Mouse (Mus musculus): Measurements from ENCODE around the gene Tbkbp1. TPM values are rescaled to one million over a fixed set of nuclear protein-coding genes. Genes with fewer than 3 reads are reported as not detected.

The Tbkbp1 gene
- total and polyA plus RNA-seq, 3 experiments, result 0.44 to 5.7 (median 3.1) TPM

DNA sequence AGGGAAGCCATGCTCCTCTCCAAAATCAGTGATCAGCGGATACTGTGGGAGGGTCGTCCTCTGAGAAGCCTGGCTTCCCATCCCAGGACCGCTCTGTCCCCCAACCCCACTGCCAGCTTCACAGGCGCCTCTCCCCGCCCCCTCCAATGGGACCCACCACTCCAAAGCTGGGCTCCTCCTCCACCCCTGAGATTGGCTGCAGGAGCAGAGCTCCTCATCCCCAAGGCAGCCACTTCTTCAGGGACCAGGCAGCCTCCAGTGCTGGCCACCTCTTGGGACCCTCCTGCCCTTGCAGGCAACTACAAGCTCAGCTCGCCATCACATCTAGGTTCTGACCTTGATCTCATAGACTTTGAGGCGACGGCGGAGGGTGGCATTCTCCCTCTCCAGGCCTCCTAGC lies 2.3 kb downstream of the Tbkbp1 start:
- DNase-seq (ENCODE audit: extremely low read depth), result no peak
- H3K9ac ChIP-seq (ENCODE audit: insufficient read depth, low read depth), result no peak overlapping the region
- H3K27me3 ChIP-seq (replicated peaks), result peaks cover 31% of the 10 kb centered on the region
- in situ Hi-C loops (cut with MboI; ENCODE audit: low pct_ligation_motif_present, low pct_unique_long_range_greater_than_20kb, low sequenced_read_pairs) (loop anchor here (5.0 to 10.0 kb wide), 2 partner anchors 37 to 54 kb away; no protein-coding TSS in a partner anchor), dilution Hi-C loops (cut with MboI; ENCODE audit: extremely low pct_ligation_motif_present, extremely low pct_unique_long_range_greater_than_20kb, low sequenced_read_pairs) (no loop called here)
- H3K4me1 ChIP-seq (ENCODE audit: control insufficient read depth in 1 of 2, insufficient read depth in 2 of 2), result peaks cover 23 to 50% of the 10 kb centered on the region in 2 experiments
- TF ChIP-seq SIN3A (IDR thresholded peaks at IDR 0.05; ENCODE audit: low read length), result no peak
- TF ChIP-seq TBP (conservative IDR thresholded peaks at IDR 0.05; ENCODE audit: low read depth, low read length), result no peak
- no peak for TF ChIP-seq MXI1 (IDR thresholded peaks at IDR 0.05; ENCODE audit: low read depth, low read length)
- TF ChIP-seq ZMIZ1 (IDR thresholded peaks at IDR 0.05; ENCODE audit: low read depth, low read length), result no peak
- no peak for TF ChIP-seq EP300 (IDR thresholded peaks at IDR 0.05; ENCODE audit: low read length)
- TF ChIP-seq NELFE (IDR thresholded peaks at IDR 0.05; ENCODE audit: low read depth, low read length), result no peak
- no peak for TF ChIP-seq USF1 (IDR thresholded peaks at IDR 0.05; ENCODE audit: low read depth, low read length)
- no peak for TF ChIP-seq ZNF384 (IDR thresholded peaks at IDR 0.05; ENCODE audit: low read depth, low read length)
- no peak for TF ChIP-seq ZC3H11A (IDR thresholded peaks at IDR 0.05; ENCODE audit: low read depth, low read length)
- TF ChIP-seq TCF12 (IDR thresholded peaks at IDR 0.05; ENCODE audit: low read depth, low read length), result no peak
- no peak for TF ChIP-seq CHD1 (IDR thresholded peaks at IDR 0.05; ENCODE audit: low read depth, low read length)
- TF ChIP-seq SMC3 (IDR thresholded peaks at IDR 0.05; ENCODE audit: low read depth, low read length), result no peak
- no peak for TF ChIP-seq JUND (conservative IDR thresholded peaks at IDR 0.05; ENCODE audit: low read depth, low read length)
- no peak for TF ChIP-seq MYC (IDR thresholded peaks at IDR 0.05; ENCODE audit: low read depth, low read length)
- no peak for TF ChIP-seq RAD21 (IDR thresholded peaks at IDR 0.05; ENCODE audit: low read depth, low read length)
- no peak for TF ChIP-seq POLR2AphosphoS2 (IDR thresholded peaks at IDR 0.05; ENCODE audit: low read depth, low read length)
- TF ChIP-seq MAFK (IDR thresholded peaks at IDR 0.05; ENCODE audit: insufficient replicate concordance, low read length), result no peak
- TF ChIP-seq MAX (IDR thresholded peaks at IDR 0.05; ENCODE audit: low read length), result no peak
- TF ChIP-seq GABPA (IDR thresholded peaks at IDR 0.05; ENCODE audit: insufficient replicate concordance, low read depth, low read length), result no peak
- H3K4me2 ChIP-seq (ENCODE audit: insufficient read depth, low read depth, poor library complexity, severe bottlenecking), result no peak overlapping the region
- no peaks in the 10 kb centered on the region for H3K9me3 ChIP-seq (replicated peaks; ENCODE audit: low read length)
- H3K79me2 ChIP-seq (replicated peaks; ENCODE audit: control insufficient read depth, extremely low read depth, insufficient read depth, poor library complexity, severe bottlenecking), result no peaks in the 10 kb centered on the region
- no peak overlapping the region for H3K4me3 ChIP-seq (replicated peaks in 1 of 3; ENCODE audit: low read depth in 2 of 3, low read length in 2 of 3, poor library complexity in 1 of 3)
- H3K27ac ChIP-seq (ENCODE audit: insufficient read depth, low read depth), result no peak overlapping the region
- H3K36me3 ChIP-seq (replicated peaks in 1 of 2; ENCODE audit: control insufficient read depth in 1 of 2, insufficient read depth in 1 of 2, low read length in 1 of 2), result peaks cover 0 to 10% of the 10 kb centered on the region in 2 experiments

DNA sequence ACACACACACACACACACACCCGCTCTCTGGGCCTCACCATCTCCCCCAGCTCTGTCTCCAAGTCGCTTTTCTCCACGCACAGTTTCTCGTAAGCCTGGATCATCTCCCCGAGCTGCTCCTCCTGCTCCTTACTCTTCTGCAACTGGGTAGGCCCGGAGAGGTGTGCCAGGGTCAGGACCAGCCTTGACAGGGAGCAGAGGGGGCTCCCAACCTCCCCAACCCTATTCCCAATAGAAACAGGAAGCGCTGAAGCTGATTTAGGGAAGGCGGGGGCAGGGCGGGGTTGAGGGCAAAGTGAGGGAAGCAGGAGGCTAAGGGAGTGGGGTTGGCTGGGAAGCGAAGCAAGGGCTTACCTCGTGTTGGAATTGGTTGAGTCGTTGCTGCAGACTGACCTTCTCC lies 2.7 kb downstream of the Tbkbp1 start:
- peaks cover 0 to 6% of the 10 kb centered on the region in 2 experiments for H3K36me3 ChIP-seq (replicated peaks in 1 of 2; ENCODE audit: control insufficient read depth in 1 of 2, insufficient read depth in 1 of 2, low read length in 1 of 2)
- no peak overlapping the region for H3K27ac ChIP-seq (ENCODE audit: insufficient read depth, low read depth)
- H3K79me2 ChIP-seq (replicated peaks; ENCODE audit: control insufficient read depth, extremely low read depth, insufficient read depth, poor library complexity, severe bottlenecking), result no peaks in the 10 kb centered on the region
- in situ Hi-C loops (cut with MboI; ENCODE audit: low pct_ligation_motif_present, low pct_unique_long_range_greater_than_20kb, low sequenced_read_pairs), result loop anchor here (5.0 to 10.0 kb wide), 2 partner anchors 36 to 54 kb away; no protein-coding TSS in a partner anchor
- H3K4me2 ChIP-seq (ENCODE audit: insufficient read depth, low read depth, poor library complexity, severe bottlenecking), result no peak overlapping the region
- peaks cover 27 to 54% of the 10 kb centered on the region in 2 experiments for H3K4me1 ChIP-seq (ENCODE audit: control insufficient read depth in 1 of 2, insufficient read depth in 2 of 2)
- no peak for TF ChIP-seq POLR2AphosphoS2 (IDR thresholded peaks at IDR 0.05; ENCODE audit: low read depth, low read length)
- no peak for TF ChIP-seq TBP (conservative IDR thresholded peaks at IDR 0.05; ENCODE audit: low read depth, low read length)
- TF ChIP-seq MXI1 (IDR thresholded peaks at IDR 0.05; ENCODE audit: low read depth, low read length), result no peak
- TF ChIP-seq RAD21 (IDR thresholded peaks at IDR 0.05; ENCODE audit: low read depth, low read length), result no peak
- TF ChIP-seq MAFK (IDR thresholded peaks at IDR 0.05; ENCODE audit: insufficient replicate concordance, low read length), result no peak
- TF ChIP-seq KAT2A (IDR thresholded peaks at IDR 0.05; ENCODE audit: insufficient replicate concordance, low read length), result no peak
- no peak for TF ChIP-seq POLR2A (IDR thresholded peaks at IDR 0.05; ENCODE audit: low read depth, low read length)
- TF ChIP-seq CHD2 (IDR thresholded peaks at IDR 0.05; ENCODE audit: low read length), result no peak
- TF ChIP-seq HCFC1 (IDR thresholded peaks at IDR 0.05; ENCODE audit: low read depth, low read length), result no peak
- no peak for TF ChIP-seq JUN (IDR thresholded peaks at IDR 0.05; ENCODE audit: insufficient read depth, low read depth, low read length)
- TF ChIP-seq BHLHE40 (IDR thresholded peaks at IDR 0.05; ENCODE audit: low read depth, low read length), result no peak
- no peak for TF ChIP-seq NELFE (IDR thresholded peaks at IDR 0.05; ENCODE audit: low read depth, low read length)
- no peak for TF ChIP-seq PAX5 (IDR thresholded peaks at IDR 0.05; ENCODE audit: low read length)
- H3K9ac ChIP-seq (ENCODE audit: insufficient read depth, low read depth), result no peak overlapping the region
- H3K27me3 ChIP-seq (replicated peaks), result peaks cover 31% of the 10 kb centered on the region
- dilution Hi-C loops (cut with MboI; ENCODE audit: extremely low pct_ligation_motif_present, extremely low pct_unique_long_range_greater_than_20kb, low sequenced_read_pairs), result no loop called here
- DNase-seq (ENCODE audit: extremely low read depth), result no peak
- no peaks in the 10 kb centered on the region for H3K9me3 ChIP-seq (replicated peaks; ENCODE audit: low read length)
- no peak overlapping the region for H3K4me3 ChIP-seq (replicated peaks in 1 of 3; ENCODE audit: low read depth in 2 of 3, low read length in 2 of 3, poor library complexity in 1 of 3)

Measured in CH12.LX (cell line).